Mouse (Mus musculus): ENCODE measurements around the gene Sema3b. TPM values are rescaled to one million over a fixed set of nuclear protein-coding genes. Genes with fewer than 3 reads are reported as not detected.

Sema3b gene
- total RNA-seq (2017) = not detected in 2 replicates

GRCm38 (mm10) chr9:107608741-107609432, at the start of gene Sema3b:
Sema3b (minus strand) TSS chr9:107609229.
- no peak for ATAC-seq (replicated peaks in 1 of 2; ENCODE audit: insufficient read depth in 1 of 2, low FRiP score in 2 of 2, low TSS enrichment in 1 of 2, low read depth in 1 of 2, poor library complexity in 2 of 2, severe bottlenecking in 2 of 2)

GRCm38 (mm10) chr9:107658096-107658495, 49.1 kb upstream of the Sema3b start:
- ATAC-seq (replicated peaks in 1 of 2; ENCODE audit: insufficient read depth in 1 of 2, low FRiP score in 2 of 2, low TSS enrichment in 1 of 2, low read depth in 1 of 2, poor library complexity in 2 of 2, severe bottlenecking in 2 of 2) = no peak

GRCm38 (mm10) chr9:107657144-107657543, 48.1 kb upstream of the Sema3b start:
- ATAC-seq (replicated peaks in 1 of 2; ENCODE audit: insufficient read depth in 1 of 2, low FRiP score in 2 of 2, low TSS enrichment in 1 of 2, low read depth in 1 of 2, poor library complexity in 2 of 2, severe bottlenecking in 2 of 2) = no peak

GRCm38 (mm10) chr9:107654585-107654984, 45.6 kb upstream of the Sema3b start:
- no peak for ATAC-seq (replicated peaks in 1 of 2; ENCODE audit: insufficient read depth in 1 of 2, low FRiP score in 2 of 2, low TSS enrichment in 1 of 2, low read depth in 1 of 2, poor library complexity in 2 of 2, severe bottlenecking in 2 of 2)

GRCm38 (mm10) chr9:107653474-107653873, 44.4 kb upstream of the Sema3b start:
- no peak for ATAC-seq (replicated peaks in 1 of 2; ENCODE audit: insufficient read depth in 1 of 2, low FRiP score in 2 of 2, low TSS enrichment in 1 of 2, low read depth in 1 of 2, poor library complexity in 2 of 2, severe bottlenecking in 2 of 2)

- ATAC-seq (replicated peaks in 1 of 2; ENCODE audit: insufficient read depth in 1 of 2, low FRiP score in 2 of 2, low TSS enrichment in 1 of 2, low read depth in 1 of 2, poor library complexity in 2 of 2, severe bottlenecking in 2 of 2) = no peak
Observed at GRCm38 (mm10) chr9:107650708-107651481, 41.9 kb upstream of the Sema3b start.

GRCm38 (mm10) chr9:107650225-107650624, 41.2 kb upstream of the Sema3b start:
- ATAC-seq (replicated peaks in 1 of 2; ENCODE audit: insufficient read depth in 1 of 2, low FRiP score in 2 of 2, low TSS enrichment in 1 of 2, low read depth in 1 of 2, poor library complexity in 2 of 2, severe bottlenecking in 2 of 2) = no peak

- ATAC-seq (replicated peaks in 1 of 2; ENCODE audit: insufficient read depth in 1 of 2, low FRiP score in 2 of 2, low TSS enrichment in 1 of 2, low read depth in 1 of 2, poor library complexity in 2 of 2, severe bottlenecking in 2 of 2) = no peak
Observed at GRCm38 (mm10) chr9:107648767-107649166, 39.7 kb upstream of the Sema3b start.

- ATAC-seq (replicated peaks in 1 of 2; ENCODE audit: insufficient read depth in 1 of 2, low FRiP score in 2 of 2, low TSS enrichment in 1 of 2, low read depth in 1 of 2, poor library complexity in 2 of 2, severe bottlenecking in 2 of 2) = no peak
Observed at GRCm38 (mm10) chr9:107646975-107647374, 37.9 kb upstream of the Sema3b start.

- peak; percentile 52 to 74; a peak in 2 of 4 replicates for ATAC-seq (replicated peaks in 1 of 2; ENCODE audit: insufficient read depth in 1 of 2, low FRiP score in 2 of 2, low TSS enrichment in 1 of 2, low read depth in 1 of 2, poor library complexity in 2 of 2, severe bottlenecking in 2 of 2)
Observed at GRCm38 (mm10) chr9:107645577-107645976, 36.5 kb upstream of the Sema3b start.

GRCm38 (mm10) chr9:107645153-107645510, 36.1 kb upstream of the Sema3b start:
- no peak for ATAC-seq (replicated peaks in 1 of 2; ENCODE audit: insufficient read depth in 1 of 2, low FRiP score in 2 of 2, low TSS enrichment in 1 of 2, low read depth in 1 of 2, poor library complexity in 2 of 2, severe bottlenecking in 2 of 2)

- peak; percentile 59 to 68 for ATAC-seq (replicated peaks in 1 of 2; ENCODE audit: insufficient read depth in 1 of 2, low FRiP score in 2 of 2, low TSS enrichment in 1 of 2, low read depth in 1 of 2, poor library complexity in 2 of 2, severe bottlenecking in 2 of 2)
Observed at GRCm38 (mm10) chr9:107644495-107645152, 35.6 kb upstream of the Sema3b start.

GRCm38 (mm10) chr9:107643544-107644214, 34.6 kb upstream of the Sema3b start:
- ATAC-seq (replicated peaks in 1 of 2; ENCODE audit: insufficient read depth in 1 of 2, low FRiP score in 2 of 2, low TSS enrichment in 1 of 2, low read depth in 1 of 2, poor library complexity in 2 of 2, severe bottlenecking in 2 of 2) = no peak

- no peak for ATAC-seq (replicated peaks in 1 of 2; ENCODE audit: insufficient read depth in 1 of 2, low FRiP score in 2 of 2, low TSS enrichment in 1 of 2, low read depth in 1 of 2, poor library complexity in 2 of 2, severe bottlenecking in 2 of 2)
Observed at GRCm38 (mm10) chr9:107641666-107642065, 32.6 kb upstream of the Sema3b start.

- ATAC-seq (replicated peaks in 1 of 2; ENCODE audit: insufficient read depth in 1 of 2, low FRiP score in 2 of 2, low TSS enrichment in 1 of 2, low read depth in 1 of 2, poor library complexity in 2 of 2, severe bottlenecking in 2 of 2) = peak; percentile 58 to 61
Observed at GRCm38 (mm10) chr9:107640257-107640772, 31.3 kb upstream of the Sema3b start.

- ATAC-seq (replicated peaks in 1 of 2; ENCODE audit: insufficient read depth in 1 of 2, low FRiP score in 2 of 2, low TSS enrichment in 1 of 2, low read depth in 1 of 2, poor library complexity in 2 of 2, severe bottlenecking in 2 of 2) = no peak
Observed at GRCm38 (mm10) chr9:107637070-107637469, 28.0 kb upstream of the Sema3b start.

- peak; percentile 85 to 88 for ATAC-seq (replicated peaks in 1 of 2; ENCODE audit: insufficient read depth in 1 of 2, low FRiP score in 2 of 2, low TSS enrichment in 1 of 2, low read depth in 1 of 2, poor library complexity in 2 of 2, severe bottlenecking in 2 of 2)
Observed at GRCm38 (mm10) chr9:107635279-107636028, 26.4 kb upstream of the Sema3b start, which contains the start of gene Gnai2. Gnai2 (minus strand) TSS chr9:107635367.

Measured in hematopoietic stem cell, adult 5-6 weeks (primary cell).